Mouse (Mus musculus) CD4-positive helper T cell, adult 2 months (primary cell): ENCODE measurements around the gene Map9.
"Not testable (repeated sequence)": the region's sequence is repeated elsewhere in the genome, so short reads cannot be mapped to it uniquely, and the experiment has no call there.

Source experiments
- DNase-seq: peaks from one replicate; pipeline ENCODE4 v3.0.0-alpha.2; 2012; ENCODE audit warnings: low read depth, missing footprints, low spot score

Gene Map9

GRCm38 (mm10) chr3:82407432-82407831, 49.6 kb downstream of the Map9 start:
- no peak for DNase-seq

DNA sequence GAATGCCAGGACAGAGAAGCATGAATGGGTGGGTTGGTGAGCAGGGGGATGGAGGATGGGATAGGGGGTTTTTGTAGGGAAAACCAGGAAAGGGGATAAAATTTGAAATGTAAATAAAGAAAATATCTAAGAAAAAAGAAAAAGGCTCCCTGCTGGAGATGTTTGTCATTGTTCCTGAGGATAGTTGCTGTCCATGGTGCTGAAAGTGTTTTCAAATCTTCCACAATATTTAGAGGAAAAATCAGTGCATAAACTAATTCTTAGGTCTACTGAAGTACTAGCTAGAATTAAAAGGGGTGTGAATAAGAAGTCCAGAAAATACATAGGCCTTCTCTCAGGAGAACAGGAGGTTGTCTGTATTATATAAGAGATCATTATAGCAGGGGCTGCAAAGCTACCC, 54.6 kb downstream of the Map9 start:
- no peak for DNase-seq

DNA sequence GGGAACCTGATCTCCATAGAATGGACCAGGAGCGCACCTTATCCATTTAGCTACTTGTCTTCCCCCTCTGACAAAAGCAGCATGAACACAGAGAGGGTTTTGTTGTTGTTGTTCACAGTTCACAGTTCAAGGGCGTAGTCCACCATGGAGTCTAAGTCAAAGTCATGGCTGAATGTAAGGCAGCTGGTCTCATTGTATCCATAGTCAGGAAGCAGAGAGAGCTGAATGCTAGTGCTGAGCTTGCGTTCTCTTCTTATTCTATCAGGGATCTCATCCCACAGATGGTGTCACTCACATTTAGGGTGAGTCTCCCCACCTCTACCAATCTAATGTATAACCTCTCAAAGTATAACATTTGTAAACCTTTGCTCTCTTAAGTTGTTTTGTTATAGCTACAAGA, 60.1 kb downstream of the Map9 start:
- DNase-seq, result no peak

GRCm38 (mm10) chr3:82435351-82435750, 77.5 kb downstream of the Map9 start:
- DNase-seq, result no peak

GRCm38 (mm10) chr3:82440976-82441375, 83.1 kb downstream of the Map9 start:
- no peak for DNase-seq

- not testable (repeated sequence) for DNase-seq
Measured at GRCm38 (mm10) chr3:82441601-82442000, 83.8 kb downstream of the Map9 start.
